Mouse (Mus musculus) cerebellum, adult 2 months (tissue): ENCODE data around the gene Meis2. TPM values are rescaled to one million over a fixed set of nuclear protein-coding genes. Genes with fewer than 3 reads are reported as not detected.

Source experiments
- DNase-seq, 2 experiments: peaks; one replicate each; pipeline ENCODE4 v3.0.0; 2021
- H3K27ac ChIP-seq: fragments of 200-500 bp; 2 replicates; pipeline ENCODE4 v1.5.1; 2012; ENCODE audit warnings: low read length, control low read depth, inconsistent platforms; ENCODE audit not compliant: insufficient read depth
- H3K27me3 ChIP-seq: fragments of 200-500 bp; 2 replicates; pipeline ENCODE4 v1.6.1; 2012; ENCODE audit warnings: inconsistent platforms, mild to moderate bottlenecking, low read length, moderate library complexity; ENCODE audit not compliant: control insufficient read depth, insufficient read depth
- H3K4me1 ChIP-seq: fragments of 200-500 bp; 2 replicates; pipeline ENCODE4 v1.6.1; 2011; ENCODE audit warnings: low read length; ENCODE audit not compliant: control insufficient read depth, insufficient read depth
- H3K4me3 ChIP-seq: fragments of 200-500 bp; replicated peaks from 2 replicates; pipeline ENCODE3; 2011; ENCODE audit warnings: mild to moderate bottlenecking, low read depth, low read length, control low read depth; ENCODE audit not compliant: insufficient read depth
- CTCF ChIP-seq: fragments of 200-500 bp; IDR thresholded peaks from 2 replicates; pipeline ENCODE4 v1.5.1; 2011; ENCODE audit warnings: low read depth, mild to moderate bottlenecking, control low read depth, low read length, moderate library complexity, borderline replicate concordance; ENCODE audit not compliant: insufficient read depth
- POLR2A ChIP-seq: fragments of 200-500 bp; IDR thresholded peaks from 2 replicates; pipeline ENCODE4 v1.6.1; 2011; ENCODE audit warnings: low read length, control low read depth, borderline replicate concordance; ENCODE audit not compliant: insufficient read depth
- WGBS: fragments of 180-500 bp; shearing (Covaris S2); methylation state at CpG from one replicate; pipeline ENCODE4 v1.1.7; 2018; 5-methylcytosine and 5-hydroxymethylcytosine counted together
- polyA plus RNA-seq: library from polyadenylated mRNA; depleted of rRNA; stranded (reverse); fragments of >200 nt; gene quantifications from 2 replicates; pipeline ENCODE4 v1.2.3, GENCODE M21; 2012

Meis2 gene
- polyA plus RNA-seq, 1 experiment: 58.7 TPM

GRCm38 (mm10) chr2:116001352-116002138 lies 64.1 kb downstream of the Meis2 start:
- no peak for TF ChIP-seq CTCF
- no peak for TF ChIP-seq POLR2A

GRCm38 (mm10) chr2:116000514-116000913 lies 65.1 kb downstream of the Meis2 start:
- H3K4me1 ChIP-seq: no peaks in the 10 kb centered on the region
- H3K4me3 ChIP-seq: no peak overlapping the region
- DNase-seq: no peak
- H3K27me3 ChIP-seq: no peaks in the 10 kb centered on the region; the same call in 1 of the 2 replicates
- no peak for TF ChIP-seq POLR2A
- no peak overlapping the region for H3K27ac ChIP-seq
- 85% methylated on average over 5 of the region's 5 CpGs for WGBS

More at GRCm38 (mm10) chr2:116001352-116002138, 64.1 kb downstream of the Meis2 start:
- Histone ChIP-seq H3K27me3 (no peaks in the 10 kb centered on the region; the same call in 1 of the 2 replicates), H3K27ac (no peak overlapping the region), H3K4me3 (no peak overlapping the region), H3K4me1 (no peaks in the 10 kb centered on the region)
- DNase-seq: no peak
- 69% methylated on average over 6 of the region's 6 CpGs for WGBS

- no peak for DNase-seq
- WGBS: 89% methylated on average over 5 of the region's 5 CpGs
- no peaks in the 10 kb centered on the region; the same call in 1 of the 2 replicates for H3K27me3 ChIP-seq
- no peaks in the 10 kb centered on the region for H3K4me1 ChIP-seq
- no peak overlapping the region for H3K27ac ChIP-seq
- H3K4me3 ChIP-seq: no peak overlapping the region
- TF ChIP-seq POLR2A (no peak), CTCF (no peak)
Observed at GRCm38 (mm10) chr2:115998802-115999201, 66.8 kb downstream of the Meis2 start.

GRCm38 (mm10) chr2:115996438-115996837 lies 69.2 kb downstream of the Meis2 start:
- no peak for TF ChIP-seq POLR2A
- TF ChIP-seq CTCF: no peak
- 39% methylated on average over 2 of the region's 2 CpGs for WGBS
- H3K4me1 ChIP-seq: no peaks in the 10 kb centered on the region
- DNase-seq: no peak
- no peak overlapping the region for H3K4me3 ChIP-seq
- no peaks in the 10 kb centered on the region; the same call in 1 of the 2 replicates for H3K27me3 ChIP-seq
- H3K27ac ChIP-seq: no peak overlapping the region

GRCm38 (mm10) chr2:115993877-115994276 lies 71.8 kb downstream of the Meis2 start:
- DNase-seq: no peak
- H3K4me3 ChIP-seq: no peak overlapping the region
- 47% methylated on average over 4 of the region's 4 CpGs for WGBS
- TF ChIP-seq CTCF: no peak
- no peaks in the 10 kb centered on the region for H3K4me1 ChIP-seq
- no peak overlapping the region for H3K27ac ChIP-seq
- no peaks in the 10 kb centered on the region; the same call in 1 of the 2 replicates for H3K27me3 ChIP-seq

- TF ChIP-seq CTCF: no peak
- TF ChIP-seq POLR2A: no peak
- Histone ChIP-seq H3K27ac (no peak overlapping the region), H3K27me3 (no peaks in the 10 kb centered on the region), H3K4me3 (no peak overlapping the region), H3K4me1 (no peaks in the 10 kb centered on the region)
- 93% methylated on average over 6 of the region's 6 CpGs for WGBS
- DNase-seq: no peak
Observed at GRCm38 (mm10) chr2:115989249-115989648, 76.4 kb downstream of the Meis2 start.

GRCm38 (mm10) chr2:115988448-115988847 lies 77.2 kb downstream of the Meis2 start:
- no peaks in the 10 kb centered on the region for H3K4me1 ChIP-seq
- no peak for DNase-seq
- no peaks in the 10 kb centered on the region for H3K27me3 ChIP-seq
- TF ChIP-seq POLR2A: no peak
- no peak for TF ChIP-seq CTCF
- 88% methylated on average over 4 of the region's 4 CpGs for WGBS
- H3K27ac ChIP-seq: no peak overlapping the region
- H3K4me3 ChIP-seq: no peak overlapping the region

GRCm38 (mm10) chr2:115984952-115985351 lies 80.7 kb downstream of the Meis2 start:
- Histone ChIP-seq H3K4me1 (no peaks in the 10 kb centered on the region), H3K4me3 (no peak overlapping the region), H3K27ac (no peak overlapping the region), H3K27me3 (no peaks in the 10 kb centered on the region)
- DNase-seq: no peak
- no peak for TF ChIP-seq POLR2A
- TF ChIP-seq CTCF: no peak
- WGBS: 46% methylated on average over 9 of the region's 9 CpGs
